Mouse (Mus musculus): ENCODE data around the gene Thumpd3. TPM values are rescaled to one million over a fixed set of nuclear protein-coding genes. Genes with fewer than 3 reads are reported as not detected.
A peak's percentile ranks its signal among the peaks of the same experiment; 100 is the strongest.

The Thumpd3 gene
- polyA plus RNA-seq, 1 experiment from 2014 or later, result 33.6 TPM

DNA sequence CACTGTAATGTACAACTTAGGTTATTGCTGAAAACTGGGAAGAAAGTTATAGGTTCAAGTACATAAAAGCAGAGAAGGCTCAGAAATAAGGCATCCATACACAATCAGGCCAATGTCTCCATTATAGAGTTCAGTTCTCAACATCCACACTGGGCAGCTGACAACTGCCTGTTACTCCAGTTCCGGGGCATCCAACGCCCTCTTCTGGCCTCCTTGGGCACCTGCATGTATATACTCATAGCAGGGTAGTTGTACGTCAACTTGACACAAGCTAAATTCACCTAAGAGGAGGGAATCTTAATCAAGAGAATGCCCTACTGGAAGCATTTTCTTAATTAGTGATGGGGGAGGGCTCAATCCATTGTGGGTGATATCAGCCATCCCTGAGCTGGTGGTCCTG, 13.9 kb upstream of the Thumpd3 start:
- no peak overlapping the region for H3K4me3 ChIP-seq (ENCODE audit: low read depth, low read length)
- no peaks in the 10 kb centered on the region for H3K9me3 ChIP-seq (ENCODE audit: control insufficient read depth, low read length)
- no peaks in the 10 kb centered on the region for H3K36me3 ChIP-seq (ENCODE audit: control insufficient read depth, insufficient read depth, low read length)
- 68% methylated on average over 3 of the region's 3 CpGs for WGBS
- H3K27ac ChIP-seq (replicated peaks), result peak overlapping the region; percentile 49
- ATAC-seq (ENCODE audit: low FRiP score, low TSS enrichment) (no peak), DNase-seq (ENCODE audit: low spot score) (no peak)
- H3K27me3 ChIP-seq (ENCODE audit: control insufficient read depth, insufficient read depth, low read length), result no peaks in the 10 kb centered on the region
- no peak overlapping the region for H3K9ac ChIP-seq (ENCODE audit: low read length)
- TF ChIP-seq EP300 (optimal IDR thresholded peaks at IDR 0.05) (no peak), CTCF (IDR thresholded peaks at IDR 0.05; ENCODE audit: low read depth) (peak; percentile 51)
- H3K4me1 ChIP-seq (replicated peaks; ENCODE audit: control insufficient read depth, insufficient read depth), result no peaks in the 10 kb centered on the region
- H3K4me2 ChIP-seq (replicated peaks; ENCODE audit: low read depth), result no peak overlapping the region; the same call in 1 of the 2 replicates

DNA sequence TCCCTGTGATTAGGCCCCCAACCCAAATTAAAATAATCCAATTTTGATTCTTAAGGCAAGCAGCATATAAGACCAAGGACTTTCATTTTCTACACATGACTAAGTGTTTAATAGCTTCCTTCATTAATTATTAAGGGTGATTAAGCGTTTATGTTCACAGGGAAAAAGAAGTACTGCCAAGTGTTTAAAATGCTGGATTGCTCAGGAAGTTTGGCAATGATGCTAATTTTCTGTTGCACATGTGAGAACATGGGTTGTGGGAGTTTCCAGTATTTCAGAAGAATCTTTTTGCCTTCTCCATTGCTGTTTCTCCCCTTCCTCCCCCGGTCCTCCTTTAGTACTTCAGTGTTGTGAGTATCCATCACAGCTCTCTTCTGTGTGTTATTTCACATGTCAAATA, 12.8 kb upstream of the Thumpd3 start:
- Histone ChIP-seq H3K4me3 (ENCODE audit: low read depth, low read length) (no peak overlapping the region), H3K36me3 (ENCODE audit: control insufficient read depth, insufficient read depth, low read length) (no peaks in the 10 kb centered on the region), H3K9ac (ENCODE audit: low read length) (no peak overlapping the region), H3K27me3 (ENCODE audit: control insufficient read depth, insufficient read depth, low read length) (no peaks in the 10 kb centered on the region), H3K27ac (replicated peaks) (no peak overlapping the region), H3K9me3 (ENCODE audit: control insufficient read depth, low read length) (no peaks in the 10 kb centered on the region), H3K4me2 (replicated peaks; ENCODE audit: low read depth) (no peak overlapping the region), H3K4me1 (replicated peaks; ENCODE audit: control insufficient read depth, insufficient read depth) (no peaks in the 10 kb centered on the region)
- DNase-seq (ENCODE audit: low spot score) (no peak), ATAC-seq (ENCODE audit: low FRiP score, low TSS enrichment) (no peak)
- 64% methylated on average over 2 of the region's 2 CpGs for WGBS
- TF ChIP-seq EP300 (optimal IDR thresholded peaks at IDR 0.05), result no peak
- TF ChIP-seq CTCF (IDR thresholded peaks at IDR 0.05; ENCODE audit: low read depth), result no peak

DNA sequence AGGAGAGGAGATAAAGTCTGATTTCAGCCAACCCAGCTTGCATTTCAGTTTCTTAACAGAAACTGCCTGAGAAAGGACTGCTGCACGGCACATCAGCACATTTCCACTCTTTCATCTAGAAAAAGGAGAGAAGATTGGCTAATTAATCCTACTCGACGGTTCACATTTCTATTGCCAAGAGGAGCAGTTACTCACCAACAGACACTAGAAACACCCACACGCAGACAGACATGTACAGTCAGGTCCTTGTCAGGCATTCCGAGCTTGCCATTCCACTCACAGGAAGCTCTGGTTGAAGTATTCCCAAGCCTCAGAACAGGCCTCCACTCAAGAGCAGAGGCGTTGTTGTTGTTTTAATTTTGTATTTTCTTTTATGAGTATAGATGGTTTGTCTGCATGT, 11.6 kb upstream of the Thumpd3 start:
- H3K4me1 ChIP-seq (replicated peaks; ENCODE audit: control insufficient read depth, insufficient read depth), result no peaks in the 10 kb centered on the region
- H3K36me3 ChIP-seq (ENCODE audit: control insufficient read depth, insufficient read depth, low read length), result no peaks in the 10 kb centered on the region
- no peaks in the 10 kb centered on the region for H3K27me3 ChIP-seq (ENCODE audit: control insufficient read depth, insufficient read depth, low read length)
- 63% methylated on average over 6 of the region's 6 CpGs for WGBS
- TF ChIP-seq CTCF (IDR thresholded peaks at IDR 0.05; ENCODE audit: low read depth) (no peak), EP300 (optimal IDR thresholded peaks at IDR 0.05) (no peak)
- H3K4me2 ChIP-seq (replicated peaks; ENCODE audit: low read depth), result no peak overlapping the region
- H3K9me3 ChIP-seq (ENCODE audit: control insufficient read depth, low read length), result no peaks in the 10 kb centered on the region
- H3K9ac ChIP-seq (ENCODE audit: low read length), result no peak overlapping the region
- ATAC-seq (ENCODE audit: low FRiP score, low TSS enrichment) (no peak), DNase-seq (ENCODE audit: low spot score) (no peak)
- H3K27ac ChIP-seq (replicated peaks), result peak overlapping the region; percentile 78
- no peak overlapping the region for H3K4me3 ChIP-seq (ENCODE audit: low read depth, low read length)

DNA sequence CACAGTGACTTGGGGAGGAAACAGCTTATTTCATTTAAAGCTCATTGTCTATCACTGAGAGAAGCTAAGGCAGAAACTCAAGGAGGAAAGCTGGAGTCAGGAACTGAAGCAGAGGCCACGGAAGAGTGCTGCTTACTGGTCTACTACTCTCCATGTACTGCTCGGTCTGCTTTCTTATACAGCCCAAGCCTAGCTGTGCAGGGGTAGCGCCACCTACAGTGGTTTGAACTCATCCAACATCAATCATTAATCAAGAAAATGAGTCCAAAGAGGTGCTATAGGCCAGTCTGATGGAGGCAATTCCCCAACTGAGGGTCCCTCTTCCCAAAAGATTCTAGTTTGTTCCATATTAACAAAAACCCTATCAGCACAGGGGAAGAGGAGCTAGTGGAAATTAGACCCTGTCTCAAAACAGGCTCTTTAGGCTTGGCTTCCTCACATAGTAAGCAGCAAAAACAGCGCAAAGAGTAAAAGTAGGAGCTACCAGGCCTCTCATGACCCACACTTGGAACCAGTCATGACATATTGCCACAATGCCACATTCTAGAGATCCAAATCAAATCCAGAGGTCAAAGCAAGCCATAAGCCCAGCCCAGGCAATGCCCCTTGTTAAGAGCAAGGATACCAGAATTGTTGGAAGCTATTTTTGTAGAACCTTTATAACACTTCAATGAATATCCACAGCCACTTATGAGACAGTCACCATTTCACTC, 9.4 kb upstream of the Thumpd3 start:
- Histone ChIP-seq H3K9ac (ENCODE audit: low read length) (no peak overlapping the region), H3K27me3 (ENCODE audit: control insufficient read depth, insufficient read depth, low read length) (no peaks in the 10 kb centered on the region), H3K4me3 (ENCODE audit: low read depth, low read length) (no peak overlapping the region), H3K27ac (replicated peaks) (peak overlapping the region; percentile 77), H3K4me2 (replicated peaks; ENCODE audit: low read depth) (no peak overlapping the region), H3K4me1 (replicated peaks; ENCODE audit: control insufficient read depth, insufficient read depth) (no peaks in the 10 kb centered on the region), H3K36me3 (ENCODE audit: control insufficient read depth, insufficient read depth, low read length) (no peaks in the 10 kb centered on the region), H3K9me3 (ENCODE audit: control insufficient read depth, low read length) (no peaks in the 10 kb centered on the region)
- no peak for ATAC-seq (ENCODE audit: low FRiP score, low TSS enrichment)
- no peak for DNase-seq (ENCODE audit: low spot score)
- TF ChIP-seq EP300 (optimal IDR thresholded peaks at IDR 0.05), result no peak
- TF ChIP-seq CTCF (IDR thresholded peaks at IDR 0.05; ENCODE audit: low read depth), result peak; percentile 40
- WGBS, result 68% methylated on average over 4 of the region's 4 CpGs

DNA sequence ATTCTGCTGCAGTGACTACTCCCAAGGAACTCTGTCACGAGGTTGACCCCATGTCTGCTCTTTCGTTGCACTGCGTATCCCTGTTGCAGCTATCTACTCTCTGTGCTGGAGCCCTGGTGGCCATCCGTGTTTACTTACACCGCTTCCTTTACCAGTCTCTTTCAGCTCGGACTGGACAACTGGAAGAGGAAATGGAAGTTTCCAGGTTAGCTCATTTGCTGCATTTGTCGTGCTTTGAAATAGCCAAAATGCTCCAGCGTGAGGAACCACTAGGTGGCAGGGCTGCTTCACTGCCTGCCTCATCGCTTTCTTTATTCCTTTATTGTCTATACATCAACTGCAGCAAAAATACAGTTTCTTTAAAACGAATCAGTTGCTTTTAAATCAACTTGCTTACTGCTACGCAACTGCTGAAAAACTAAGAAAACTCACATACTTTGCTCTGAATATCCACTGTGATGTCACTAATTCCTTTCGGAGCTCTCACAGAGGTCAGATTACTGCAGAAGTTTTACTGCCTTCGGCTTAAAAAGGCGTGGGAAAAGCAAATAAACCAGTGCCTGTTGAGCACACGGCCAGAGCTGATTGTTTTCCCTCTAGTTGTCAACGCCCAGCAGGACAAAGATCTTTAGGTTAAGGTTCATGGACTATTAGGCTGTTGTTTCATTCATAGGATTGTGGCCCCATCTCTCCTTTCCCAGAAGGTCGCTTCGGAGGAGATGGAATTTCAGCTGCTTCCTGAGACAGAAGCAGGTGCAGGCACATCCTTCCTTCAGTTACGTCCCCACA, 7.9 kb upstream of the Thumpd3 start:
- peak overlapping the region; percentile 47; the same call in 1 of the 2 replicates for H3K9ac ChIP-seq (ENCODE audit: low read length)

DNA sequence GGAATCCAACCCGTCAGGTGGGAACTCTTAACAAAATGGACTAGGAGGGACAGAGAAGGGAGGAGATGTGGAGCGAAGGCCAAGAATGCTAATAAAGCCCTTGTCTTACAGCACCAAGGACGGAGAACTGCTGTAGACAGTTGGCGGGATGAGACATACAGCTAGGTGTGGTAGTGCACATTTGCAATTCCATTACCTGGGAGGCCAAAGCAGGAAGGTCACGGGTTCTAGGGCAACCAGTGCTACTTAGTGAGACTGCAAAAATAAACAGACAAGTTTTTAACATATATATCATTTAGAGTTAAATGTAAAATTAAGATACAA, 7.3 kb upstream of the Thumpd3 start:
- Histone ChIP-seq H3K4me2 (replicated peaks; ENCODE audit: low read depth) (peak overlapping the region; percentile 49; the same call in 1 of the 2 replicates), H3K9ac (ENCODE audit: low read length) (no peak overlapping the region), H3K4me1 (replicated peaks; ENCODE audit: control insufficient read depth, insufficient read depth) (no peaks in the 10 kb centered on the region), H3K9me3 (ENCODE audit: control insufficient read depth, low read length) (no peaks in the 10 kb centered on the region), H3K36me3 (ENCODE audit: control insufficient read depth, insufficient read depth, low read length) (no peaks in the 10 kb centered on the region), H3K27ac (replicated peaks) (peak overlapping the region; percentile 83), H3K4me3 (ENCODE audit: low read depth, low read length) (no peak overlapping the region), H3K27me3 (ENCODE audit: control insufficient read depth, insufficient read depth, low read length) (no peaks in the 10 kb centered on the region)
- 24% methylated on average over 5 of the region's 5 CpGs for WGBS
- ATAC-seq (ENCODE audit: low FRiP score, low TSS enrichment), result peak; percentile 75
- DNase-seq (ENCODE audit: low spot score), result no peak
- no peak for TF ChIP-seq CTCF (IDR thresholded peaks at IDR 0.05; ENCODE audit: low read depth)
- no peak for TF ChIP-seq EP300 (optimal IDR thresholded peaks at IDR 0.05)

More for the DNA sequence above, 7.9 kb upstream of the Thumpd3 start:
- Histone ChIP-seq H3K27me3 (ENCODE audit: control insufficient read depth, insufficient read depth, low read length) (no peaks in the 10 kb centered on the region), H3K9me3 (ENCODE audit: control insufficient read depth, low read length) (no peaks in the 10 kb centered on the region), H3K27ac (replicated peaks) (peak overlapping the region; percentile 83), H3K36me3 (ENCODE audit: control insufficient read depth, insufficient read depth, low read length) (no peaks in the 10 kb centered on the region), H3K4me2 (replicated peaks; ENCODE audit: low read depth) (peak overlapping the region; percentile 49), H3K4me3 (ENCODE audit: low read depth, low read length) (no peak overlapping the region), H3K4me1 (replicated peaks; ENCODE audit: control insufficient read depth, insufficient read depth) (no peaks in the 10 kb centered on the region)
- 6% methylated on average over 19 of the region's 19 CpGs for WGBS
- DNase-seq (ENCODE audit: low spot score) (peak; percentile 76), ATAC-seq (ENCODE audit: low FRiP score, low TSS enrichment) (peak; percentile 89)
- TF ChIP-seq CTCF (IDR thresholded peaks at IDR 0.05; ENCODE audit: low read depth), result peak; percentile 97
- peak; percentile 54 for TF ChIP-seq EP300 (optimal IDR thresholded peaks at IDR 0.05)

Data from stomach, postnatal 0 days (tissue).